Mouse (Mus musculus) effector memory CD4-positive, alpha-beta T cell, adult 7 months (primary cell): ENCODE data around the gene Spz1. TPM values are rescaled to one million over a fixed set of nuclear protein-coding genes. Genes with fewer than 3 reads are reported as not detected.

Source experiments
- polyA plus RNA-seq: library from polyadenylated mRNA; unstranded; fragments of 100-300 nt; shearing (Covaris generic); gene quantifications from one replicate; pipeline ENCODE4 v1.2.1, GENCODE M21; 2017

Gene Spz1
- not detected for polyA plus RNA-seq

GRCm38 (mm10) chr13:92576072-92576471, at the start of gene Spz1:
Gene Spz1, minus strand, starts transcription at chr13:92576172.

GRCm38 (mm10) chr13:92610311-92611221, 34.6 kb upstream of the Spz1 start, which contains the start of gene Serinc5:
Gene Serinc5, plus strand, starts transcription at chr13:92611091.

GRCm38 (mm10) chr13:92530721-92531211, 45.2 kb downstream of the Spz1 start, which contains the start of gene Zfyve16:
Gene Zfyve16, minus strand, starts transcription at chr13:92530868.

Other genes with a start within 250 kb of the Spz1 start
- gene Dhfr, start 221.4 kb downstream of the Spz1 start, polyA plus RNA-seq: 1.0 TPM
- 26.2 TPM for gene Msh3, start 221.2 kb downstream of the Spz1 start, polyA plus RNA-seq
- not detected for gene Ankrd34b, start 150.3 kb downstream of the Spz1 start, polyA plus RNA-seq
- gene Fam151b, start 92.2 kb downstream of the Spz1 start, polyA plus RNA-seq: 8.2 TPM
- 14.1 TPM for gene Zfyve16, start 45.3 kb downstream of the Spz1 start, polyA plus RNA-seq
- gene Serinc5, start 34.9 kb upstream of the Spz1 start, polyA plus RNA-seq: 6.5 TPM
- gene Thbs4, start 218.6 kb upstream of the Spz1 start, polyA plus RNA-seq: not detected